In the genomic region with DNA sequence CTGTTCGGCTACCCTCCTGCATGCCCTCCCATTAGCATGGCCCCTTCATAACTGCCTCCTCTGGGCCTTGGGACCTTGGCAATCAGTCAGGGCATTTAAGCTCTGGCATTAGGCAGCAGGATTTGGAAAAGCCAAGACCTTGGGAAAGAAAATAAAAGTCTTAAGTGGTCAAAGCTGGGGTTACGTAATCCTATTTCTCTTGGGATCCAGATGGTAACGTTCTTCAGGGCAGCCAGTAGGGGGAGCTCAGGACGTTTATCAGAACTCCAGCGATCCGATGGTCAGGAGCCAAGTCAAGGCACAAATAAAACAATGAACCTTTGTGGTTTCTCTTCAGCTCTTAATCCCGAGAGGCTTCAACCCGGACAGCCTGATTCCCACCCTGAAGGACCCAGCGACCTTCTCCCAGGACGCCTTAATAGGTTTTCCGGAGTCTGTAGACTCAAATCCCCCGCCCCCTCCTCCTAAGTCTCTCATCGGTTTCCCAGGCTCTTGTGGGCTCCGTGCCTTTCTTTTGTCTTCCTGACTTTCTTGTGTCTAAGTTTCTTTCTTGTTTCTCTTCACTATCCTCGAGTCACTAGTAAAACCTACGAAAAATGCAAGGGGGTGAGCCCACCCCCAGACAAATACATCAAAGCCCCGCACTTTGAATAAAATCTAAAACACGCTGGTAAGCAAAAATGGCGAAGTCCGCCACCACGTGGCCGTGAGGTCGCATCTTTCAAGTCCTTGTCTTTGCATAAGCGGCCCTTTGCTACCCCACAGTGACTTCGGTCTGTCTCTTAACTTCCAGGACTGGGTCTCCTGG, we compare ENCODE assay signal across 7 mouse cellular contexts. TPM values are rescaled to one million over a fixed set of nuclear protein-coding genes. Genes with fewer than 3 reads are reported as not detected.
DNase-seq lines count a peak whose midpoint lies in the region; ATAC-seq and TF ChIP-seq lines count a peak whose summit lies in the region.

No protein-coding gene starts in this region.

- H3K4me2 ChIP-seq in hindbrain, postnatal 0 days (ENCODE audit: low read depth, low read length) = peak overlapping the region; percentile 67

- H3K4me3 ChIP-seq in gastrocnemius, adult 2 months = peak overlapping the region; percentile 66
- peak overlapping the region; percentile 39 for H3K4me3 ChIP-seq in hindbrain, postnatal 0 days (ENCODE audit: low read length)

- no peaks in the 10 kb centered on the region for H3K27me3 ChIP-seq in hindbrain, postnatal 0 days (ENCODE audit: insufficient read depth, low read length)

- H3K9me3 ChIP-seq in hindbrain, postnatal 0 days (ENCODE audit: low read length) = no peaks in the 10 kb centered on the region

- intact Hi-C loops in gastrocnemius, adult 2 months (cut with DNase I) = loop anchor here (2.0 to 5.0 kb wide), 5 partner anchors 30 to 578 kb away; a partner anchor contains a TSS

- under 1% methylated on average over 25 of the region's 25 CpGs for WGBS in hindbrain, postnatal 0 days

- H3K9ac ChIP-seq in hindbrain, postnatal 0 days (replicated peaks; ENCODE audit: low read length) = peak overlapping the region; percentile 54

- H3K4me1 ChIP-seq in hindbrain, postnatal 0 days (ENCODE audit: insufficient read depth, low read length) = peaks cover 12% of the 10 kb centered on the region

- TF ChIP-seq CTCF in gastrocnemius, adult 2 months (IDR thresholded peaks at IDR 0.05) = peak; percentile 87
- peak; percentile 89 for TF ChIP-seq CTCF in hindbrain, postnatal 0 days (IDR thresholded peaks at IDR 0.05; ENCODE audit: low read depth)

- peak overlapping the region; percentile 84 for H3K27ac ChIP-seq in gastrocnemius, adult 2 months
- H3K27ac ChIP-seq in hindbrain, postnatal 0 days = peak overlapping the region; percentile 86

- peak; percentile 73 to 85 for DNase-seq in cerebellum, postnatal 4 days (ENCODE audit: low spot score in 2 of 2)
- DNase-seq in gastrocnemius, adult 2 months = peak; percentile 88
- peak; percentile 95 for DNase-seq in hindbrain, postnatal 0 days (ENCODE audit: low spot score)
- DNase-seq in left cerebral cortex, adult 9 months (ENCODE audit: low spot score in 2 of 2) = peak; percentile 77 to 83
- peak; percentile 85 for DNase-seq in right cerebral cortex, postnatal 25 days

- peak; percentile 73 for ATAC-seq in activated CD4-positive, CD25-positive, alpha-beta regulatory T cell, adult 4 months
- ATAC-seq in hindbrain, postnatal 0 days = peak; percentile 73
- peak; percentile 78 for ATAC-seq in megakaryocyte progenitor cell, adult 5-6 weeks (replicated peaks; ENCODE audit: poor library complexity)

- no peaks in the 10 kb centered on the region for H3K36me3 ChIP-seq in hindbrain, postnatal 0 days (ENCODE audit: insufficient read depth, low read length)

RNA-seq across cellular contexts. Expression of a gene that starts 30.6 kb away (rescaled TPM):
- 10 to 100 TPM; 47.3 to 60.5 TPM for polyA plus RNA-seq in activated CD4-positive, CD25-positive, alpha-beta regulatory T cell, adult 4 months (2017; shearing (Covaris generic))
- 100 to 1,000 TPM; 191 to 246 TPM for total RNA-seq in gastrocnemius, adult 2 months (2021)
- total RNA-seq in hindbrain, postnatal 0 days (2014; rRNA removed) = 23.0 and 31.3 TPM in 2 replicates
- 99.2 and 100 TPM in 2 replicates for polyA plus RNA-seq in hindbrain, postnatal 0 days (2015; fragmentation: Nextera tagmentation; extraction: Ambion mirVana)
- 29.7 and 53.1 TPM in 2 replicates for total RNA-seq in megakaryocyte progenitor cell, adult 5-6 weeks (2015)
- 13.1 and 26.8 TPM in 2 replicates for total RNA-seq in megakaryocyte progenitor cell, adult 5-6 weeks (2017)

Comparison
In these comparisons a context has a peak if more than half of its experiments do, and no peak if none do; other contexts are left out.
1. Peak in every context shown above with its lines: DNase-seq, ATAC-seq, H3K4me3 ChIP-seq and H3K27ac ChIP-seq.